Mouse (Mus musculus) liver (tissue): ENCODE measurements around the gene Adh7.

Experiments used
- DNase-seq: peaks from one replicate; pipeline ENCODE4 v3.0.0-alpha.2; 2020; ENCODE audit warnings: mixed read lengths

The Adh7 gene

GRCm38 (mm10) chr3:138217631-138218264 is at the start of gene Adh7:
Adh7 (plus strand) TSS chr3:138217760.
- DNase-seq = no peak

- no peak for DNase-seq
Measured at GRCm38 (mm10) chr3:138173291-138173690, 44.3 kb upstream of the Adh7 start.

GRCm38 (mm10) chr3:138175551-138175950 is 42.0 kb upstream of the Adh7 start:
- DNase-seq = no peak

- DNase-seq = no peak
Measured at GRCm38 (mm10) chr3:138182019-138182418, 35.5 kb upstream of the Adh7 start.

GRCm38 (mm10) chr3:138183371-138183770 is 34.2 kb upstream of the Adh7 start:
- DNase-seq = no peak

- no peak for DNase-seq
Measured at GRCm38 (mm10) chr3:138185290-138185689, 32.3 kb upstream of the Adh7 start.

DNA sequence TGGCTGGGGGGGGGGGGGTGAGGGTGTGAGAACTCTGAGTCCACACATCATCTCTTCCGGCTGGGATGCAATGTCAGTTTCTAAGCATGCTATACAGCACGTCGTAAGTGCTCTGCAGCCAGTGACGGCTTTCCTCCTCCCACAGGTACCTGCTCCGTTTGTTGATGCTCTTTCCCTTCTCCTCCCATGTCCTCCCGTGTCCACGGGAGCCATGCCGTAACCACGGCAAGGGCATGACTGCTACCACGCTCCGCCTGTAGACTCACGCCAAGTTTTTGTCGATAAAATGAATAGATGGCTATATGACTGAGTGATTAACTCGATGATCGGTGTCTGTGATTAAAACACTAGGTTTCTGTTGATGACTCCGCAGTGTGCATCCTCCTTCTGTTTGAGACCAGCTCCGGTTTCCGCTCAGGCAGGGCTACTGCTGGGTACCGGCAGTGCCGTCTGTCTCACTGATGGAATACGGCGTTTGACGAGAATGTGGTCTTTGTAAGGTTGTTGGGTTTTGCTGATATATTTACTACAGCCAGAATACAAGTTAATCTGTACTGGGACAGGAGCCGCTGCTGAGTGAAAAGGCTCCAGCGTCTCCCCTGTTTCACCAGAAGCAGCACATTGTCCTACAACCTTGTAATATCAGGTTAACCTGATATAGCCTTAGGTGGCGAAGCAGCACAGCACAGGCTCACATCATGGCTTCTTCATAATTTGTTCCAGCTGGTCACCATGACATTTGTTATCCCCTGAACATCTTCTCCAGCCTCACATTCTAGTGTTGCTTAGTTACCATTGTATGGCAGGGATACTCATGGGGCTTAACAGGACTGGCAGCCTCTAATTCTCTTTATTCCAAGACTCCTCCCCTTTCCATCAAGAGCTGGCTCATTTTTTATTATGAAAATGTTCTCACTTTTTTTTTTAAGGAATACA is 31.3 kb upstream of the Adh7 start:
- no peak for DNase-seq

DNA sequence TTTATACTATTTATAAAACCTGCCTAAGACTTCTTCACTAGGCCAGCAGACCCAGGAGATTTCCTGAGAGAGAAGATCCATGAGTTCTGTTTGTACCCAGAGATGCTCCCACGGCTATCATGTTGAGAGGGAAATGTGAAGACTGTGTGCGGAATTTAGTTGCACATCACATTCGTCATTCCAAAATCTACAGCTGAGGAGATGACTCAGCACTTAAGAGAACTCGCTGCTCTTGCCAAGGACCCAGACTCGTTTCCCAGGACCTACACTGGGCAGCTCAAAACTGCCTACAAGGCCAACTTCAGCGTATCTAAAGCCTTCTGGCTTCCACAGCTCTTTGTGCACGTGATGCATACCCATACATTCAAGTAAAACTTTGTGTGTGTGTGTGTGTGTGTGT is 25.3 kb upstream of the Adh7 start:
- no peak for DNase-seq

- no peak for DNase-seq
Measured at GRCm38 (mm10) chr3:138193683-138194302, 23.8 kb upstream of the Adh7 start, which contains the start of gene 4930579F01Rik. 4930579F01Rik (minus strand) TSS chr3:138193825.

GRCm38 (mm10) chr3:138197093-138197492 is 20.5 kb upstream of the Adh7 start:
- no peak for DNase-seq

DNA sequence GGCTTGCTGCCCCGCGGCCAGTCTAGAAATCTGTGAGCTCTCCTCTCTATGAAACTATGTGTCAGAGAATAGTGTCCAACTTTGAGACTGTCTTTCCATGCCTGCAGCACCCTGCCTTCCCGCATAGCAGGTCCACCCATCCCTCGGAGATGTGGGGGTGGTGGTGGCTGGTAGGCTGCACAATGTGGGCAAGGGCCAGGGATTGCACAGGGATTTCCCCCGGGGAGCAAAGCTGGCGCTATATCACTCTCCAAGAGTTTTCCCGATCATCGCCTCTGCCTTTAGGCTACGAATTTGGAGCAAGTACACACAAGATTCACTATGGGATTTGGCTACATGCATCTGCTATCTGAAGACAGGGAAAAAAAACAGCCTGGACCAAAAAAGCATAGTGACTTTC is 20.0 kb upstream of the Adh7 start:
- no peak for DNase-seq

DNA sequence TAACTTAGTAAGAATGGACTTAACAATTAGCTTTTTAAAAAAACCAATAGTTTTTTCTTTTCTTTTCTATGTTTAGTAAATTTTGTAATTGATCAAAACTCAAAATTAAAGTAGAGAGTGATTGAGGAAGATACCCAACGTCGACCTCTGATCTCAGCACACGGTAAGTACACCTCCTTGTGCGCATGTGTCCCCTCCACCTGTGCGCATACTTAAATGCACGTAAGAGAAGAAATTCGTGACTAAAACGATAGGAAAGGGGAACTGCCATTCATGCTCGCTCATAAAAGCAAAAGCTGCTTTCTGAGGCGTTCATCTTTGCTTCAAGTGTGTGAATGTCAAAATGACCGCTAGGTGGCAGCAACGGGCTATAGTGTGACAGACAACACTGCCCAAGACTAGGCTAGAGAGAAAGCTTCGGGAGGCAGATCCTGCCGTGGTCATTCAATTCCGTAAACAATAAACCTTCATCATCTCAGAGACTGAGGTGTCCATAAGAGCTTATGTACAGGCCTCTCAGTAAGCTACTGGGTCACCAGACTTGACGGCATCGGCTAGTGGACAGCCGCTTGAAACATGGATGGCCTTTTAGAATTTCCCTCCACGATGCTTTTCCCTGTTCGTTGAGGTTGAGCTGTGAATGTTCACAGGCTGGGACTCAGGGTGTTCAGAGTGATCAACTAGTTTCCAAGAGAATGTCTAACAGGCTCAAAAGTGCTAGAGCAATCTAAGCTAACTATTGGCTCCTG is 19.4 kb upstream of the Adh7 start:
- DNase-seq = peak; percentile 85

- no peak for DNase-seq
Measured at GRCm38 (mm10) chr3:138198722-138199068, 18.9 kb upstream of the Adh7 start.

- DNase-seq = no peak
Measured at GRCm38 (mm10) chr3:138208821-138209220, 8.7 kb upstream of the Adh7 start.

GRCm38 (mm10) chr3:138210432-138211075 is 7.0 kb upstream of the Adh7 start:
- DNase-seq = no peak

DNA sequence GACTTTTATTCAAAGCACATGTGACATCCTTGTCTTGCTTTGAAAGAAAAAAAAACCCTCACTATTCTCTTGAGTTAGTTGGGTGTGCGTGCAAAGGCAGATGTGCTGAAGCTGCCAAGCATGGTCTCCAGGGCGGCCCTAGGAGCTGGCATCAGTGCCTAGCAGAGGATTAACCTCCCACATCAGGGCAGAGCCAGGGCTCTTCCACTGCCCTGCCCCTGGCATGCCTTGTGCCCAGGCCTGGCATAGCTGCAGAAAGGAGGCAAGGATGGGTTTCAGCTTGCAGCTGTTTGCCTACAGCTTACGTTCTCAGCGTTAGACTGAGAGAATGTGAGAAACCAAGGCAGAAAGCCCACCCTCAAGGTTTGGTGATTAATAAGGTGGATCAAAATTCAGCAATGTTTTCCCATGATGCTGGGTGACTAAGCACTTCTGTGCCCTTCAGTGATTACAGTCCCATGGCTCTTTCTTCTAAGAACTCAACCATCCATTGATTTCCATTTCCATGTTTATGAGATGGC is 5.1 kb upstream of the Adh7 start:
- no peak for DNase-seq

DNA sequence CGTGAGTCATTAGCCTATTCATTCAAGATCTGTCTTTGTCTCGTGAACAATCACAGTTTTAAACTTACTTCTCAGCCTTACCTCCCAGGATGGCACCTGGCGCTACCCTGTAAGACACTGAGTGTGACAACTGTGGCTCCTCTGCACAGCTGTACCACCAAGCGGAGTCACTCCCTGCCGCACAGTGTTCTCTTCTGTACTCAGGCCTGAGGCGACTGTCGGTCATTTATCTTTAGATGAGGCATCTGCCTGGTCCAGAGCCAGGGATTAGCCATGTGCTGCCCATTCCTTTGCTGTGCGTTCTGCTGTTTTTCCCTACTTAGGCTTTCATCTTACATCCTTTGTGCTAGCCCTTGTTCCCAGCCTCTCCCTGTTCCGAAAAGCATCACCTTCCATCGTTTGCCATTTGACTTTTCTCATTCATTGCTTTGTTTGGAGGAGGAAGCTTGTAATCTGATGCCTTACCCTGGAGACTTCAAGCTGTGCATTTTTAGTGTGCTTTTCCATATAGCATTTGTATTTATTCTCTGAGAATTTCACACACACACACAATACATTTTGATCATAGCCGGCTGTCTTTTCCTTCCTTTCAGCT is 2.1 kb upstream of the Adh7 start:
- no peak for DNase-seq

GRCm38 (mm10) chr3:138216091-138216490 is 1.5 kb upstream of the Adh7 start:
- no peak for DNase-seq

DNA sequence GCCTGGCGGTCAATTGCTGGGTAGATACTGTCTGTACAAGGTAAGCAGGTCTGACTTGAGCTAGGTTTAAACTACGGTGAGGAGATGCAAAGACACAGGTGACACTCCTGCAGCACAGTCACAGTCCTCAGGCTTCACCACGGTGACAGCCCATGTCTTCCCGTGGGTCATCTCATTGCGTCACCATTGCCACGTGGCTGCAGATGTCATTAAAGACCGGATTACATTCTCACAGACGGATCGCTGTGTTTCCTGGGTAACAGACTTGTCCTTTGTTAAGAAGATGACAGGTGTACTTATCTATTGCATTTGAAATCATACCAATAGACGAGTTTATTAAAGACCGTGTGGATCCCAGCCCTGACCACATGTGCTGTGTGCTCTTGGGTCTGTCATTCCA is 3.6 kb downstream of the Adh7 start:
- no peak for DNase-seq

DNA sequence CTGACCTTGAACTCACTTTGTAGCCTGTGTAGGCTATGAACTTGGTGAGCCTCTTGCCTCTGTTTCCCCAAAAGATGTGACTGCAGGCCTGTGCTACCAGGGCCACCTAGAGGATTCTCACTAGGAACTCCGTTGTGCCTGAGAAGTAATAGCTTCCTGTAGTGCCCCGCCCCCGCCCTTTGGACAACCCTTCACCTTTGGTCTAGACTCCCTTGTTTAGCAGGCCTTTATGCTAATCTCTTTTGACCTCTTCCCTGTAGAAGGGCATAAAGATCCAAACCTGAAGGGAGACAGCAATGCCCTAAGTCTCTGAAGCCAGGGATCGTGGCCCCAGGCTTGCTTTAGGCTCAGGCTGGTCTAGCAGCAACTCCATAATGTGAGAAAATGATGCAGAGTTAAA is 5.0 kb downstream of the Adh7 start:
- no peak for DNase-seq

DNA sequence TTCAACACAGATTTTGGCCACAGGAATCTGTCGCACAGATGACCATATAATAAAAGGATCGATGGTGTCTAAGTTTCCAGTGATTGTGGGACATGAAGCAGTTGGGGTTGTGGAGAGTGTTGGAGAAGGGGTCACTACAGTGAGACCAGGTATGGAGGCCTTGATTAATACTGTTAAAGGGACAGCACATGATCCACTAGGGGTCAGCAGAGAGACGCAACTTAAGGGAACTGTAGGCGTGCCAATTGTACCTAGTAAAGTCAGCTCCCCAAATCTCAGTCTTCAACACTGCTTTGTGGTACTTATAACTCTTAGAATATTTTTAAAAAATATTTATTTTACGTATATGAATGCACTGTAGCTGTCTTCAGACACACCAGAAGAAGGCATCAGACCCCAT is 5.4 kb downstream of the Adh7 start:
- DNase-seq = peak; percentile 55
